Mouse (Mus musculus): ENCODE measurements around the gene Gm37240.
"Not testable (repeated sequence)": the region's sequence is repeated elsewhere in the genome, so short reads cannot be mapped to it uniquely, and the experiment has no call there.

Gm37240 gene

DNA sequence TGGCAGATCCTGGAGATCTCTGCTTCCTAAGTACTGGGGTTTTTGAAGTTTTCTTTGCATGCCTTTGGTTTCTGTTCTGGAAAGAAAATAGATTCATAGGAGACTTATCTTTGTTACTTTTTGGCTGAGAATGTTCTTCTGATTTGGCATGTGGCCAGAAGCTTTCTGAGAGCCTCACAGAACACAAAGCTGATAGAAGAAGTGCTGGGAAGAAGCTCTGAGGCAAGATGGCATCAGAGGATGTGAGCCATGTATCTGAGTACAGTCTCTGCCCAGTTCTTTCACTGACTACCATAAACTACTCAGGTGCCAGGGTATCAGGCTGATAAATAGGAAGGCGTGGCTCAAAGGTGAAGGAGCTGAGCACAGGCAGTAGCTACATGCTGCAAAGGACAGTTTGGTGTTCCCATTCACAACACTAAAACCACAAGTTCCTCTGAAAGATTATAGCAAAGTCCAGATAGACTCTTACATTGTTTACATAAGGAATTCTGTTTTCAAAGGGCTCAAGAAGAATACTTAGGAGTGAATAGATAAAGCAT lies 1019.8 kb downstream of the Gm37240 start:
- DNase-seq (ENCODE audit: inconsistent age in 2 of 2, low spot score in 1 of 2), result no peak

DNA sequence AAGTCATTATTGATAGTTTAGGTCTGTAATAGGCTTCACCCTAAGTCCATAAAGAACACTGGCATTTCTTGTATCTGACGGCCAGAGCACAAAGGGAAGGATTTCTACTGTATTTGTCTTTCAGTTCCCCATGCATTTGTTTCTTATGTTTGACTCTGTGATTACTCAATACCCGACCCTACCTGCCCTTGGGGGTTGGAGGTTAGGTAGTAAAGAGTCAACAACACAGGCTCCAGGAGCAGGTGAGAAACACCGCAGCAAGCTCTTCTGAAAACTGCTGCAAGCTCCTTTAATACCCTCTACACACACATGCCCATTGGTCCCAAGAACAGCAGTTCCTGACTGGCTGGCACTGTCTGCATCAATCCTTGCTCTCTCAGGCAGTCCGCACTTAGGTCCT lies 1020.5 kb downstream of the Gm37240 start:
- no peak for DNase-seq (ENCODE audit: inconsistent age in 2 of 2, low spot score in 1 of 2)

DNA sequence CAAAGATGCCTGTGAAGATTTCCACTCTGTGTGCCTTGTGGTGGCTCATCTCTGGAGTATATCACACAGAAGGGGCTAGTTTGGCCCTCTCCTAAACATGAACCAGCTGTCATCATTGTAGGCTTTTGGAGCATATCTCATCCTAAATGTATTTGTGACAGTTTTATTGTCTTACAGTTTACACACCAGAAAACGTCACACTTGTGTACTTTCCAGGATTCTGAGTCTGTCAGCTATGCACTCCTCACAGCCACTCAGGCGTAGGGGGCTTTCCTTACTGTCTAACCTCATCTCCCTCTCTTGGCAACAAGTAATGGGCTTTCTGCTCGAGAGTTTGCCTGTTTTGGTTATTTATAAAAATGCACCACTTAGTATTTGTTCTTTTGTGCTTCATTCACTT lies 1021.6 kb downstream of the Gm37240 start:
- no peak for DNase-seq (ENCODE audit: inconsistent age in 2 of 2, low spot score in 1 of 2)

DNA sequence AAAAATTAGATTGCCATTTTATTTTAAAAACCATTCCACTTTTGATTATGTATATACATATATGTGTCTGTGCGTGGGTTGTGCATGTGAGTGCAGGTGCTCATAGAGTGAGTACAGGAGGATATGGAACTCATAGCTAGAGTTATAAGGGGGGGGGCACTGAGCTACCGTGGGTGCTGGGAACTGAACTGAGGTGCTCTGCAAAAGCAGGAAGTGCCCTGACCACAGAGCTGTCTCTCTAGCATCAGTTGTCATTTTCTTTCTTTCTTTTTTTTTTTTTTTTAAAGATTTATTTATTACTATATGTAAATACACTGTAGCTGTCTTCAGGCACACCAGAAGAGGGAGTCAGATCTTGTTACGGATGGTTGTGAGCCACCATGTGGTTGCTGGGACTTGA lies 1025.5 kb downstream of the Gm37240 start:
- DNase-seq (ENCODE audit: inconsistent age in 2 of 2, low spot score in 1 of 2), result not testable (repeated sequence)

DNA sequence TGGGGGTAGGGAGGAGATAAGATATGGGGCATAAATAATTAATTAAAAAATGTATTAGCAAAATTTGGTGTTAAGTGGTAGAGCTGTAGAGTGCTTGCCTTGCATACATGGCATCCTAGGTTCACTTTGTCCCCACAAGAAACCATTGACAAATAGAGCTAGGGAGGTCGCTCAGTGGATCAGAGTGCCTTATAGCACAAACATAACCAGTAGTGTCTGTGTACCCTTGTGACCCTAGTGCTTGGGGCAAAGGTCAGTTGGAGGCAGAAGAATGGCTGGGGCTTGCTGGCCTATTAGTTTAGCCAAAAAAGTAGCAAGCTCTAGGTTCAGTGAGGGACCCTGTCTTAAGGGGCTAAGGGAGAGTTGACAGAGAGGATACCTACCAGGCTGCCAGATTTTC lies 1026.6 kb downstream of the Gm37240 start:
- no peak for DNase-seq (ENCODE audit: inconsistent age in 2 of 2, low spot score in 1 of 2)

DNA sequence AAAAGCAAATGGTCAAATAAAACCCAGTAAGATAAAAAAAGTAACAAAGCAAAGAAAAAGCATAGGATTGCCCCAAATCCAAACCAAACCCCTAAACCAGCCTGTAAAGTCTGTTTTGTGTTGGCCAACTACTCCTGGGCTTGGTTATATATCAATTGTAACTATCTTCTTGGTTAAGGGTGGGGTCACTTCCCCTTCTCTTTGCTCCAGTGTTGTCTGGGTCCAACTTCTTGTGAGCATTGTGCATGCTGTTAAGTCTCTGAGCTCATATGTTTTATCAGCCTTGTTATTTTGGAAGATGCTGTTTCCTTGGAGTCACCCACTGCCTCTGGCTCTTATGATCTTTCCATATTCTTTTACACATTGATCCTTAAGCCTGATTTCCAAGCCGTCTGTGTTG lies 1032.9 kb downstream of the Gm37240 start:
- no peak for DNase-seq (ENCODE audit: inconsistent age in 2 of 2, low spot score in 1 of 2)

DNA sequence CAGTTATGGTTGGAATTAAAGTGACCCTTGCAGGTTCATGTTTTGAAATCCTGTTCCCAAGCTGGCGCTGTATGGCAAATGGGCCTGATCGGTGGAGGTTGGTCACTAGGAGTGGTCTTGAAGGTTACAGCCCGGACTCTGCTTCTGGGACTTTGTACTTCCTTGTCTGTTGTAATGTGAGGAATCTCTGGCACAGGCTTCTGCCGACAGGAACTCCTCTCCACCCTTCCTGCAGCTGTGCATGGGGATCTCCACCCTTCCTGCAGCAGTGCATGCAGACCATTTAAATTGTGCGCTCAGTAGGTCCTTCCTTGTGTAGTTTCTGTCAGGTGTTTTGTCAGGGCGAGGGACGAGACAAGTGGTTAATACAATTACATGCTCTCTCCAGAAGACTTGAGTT lies 1034.4 kb downstream of the Gm37240 start:
- DNase-seq (ENCODE audit: inconsistent age in 2 of 2, low spot score in 1 of 2), result peak; percentile 28 to 59

DNA sequence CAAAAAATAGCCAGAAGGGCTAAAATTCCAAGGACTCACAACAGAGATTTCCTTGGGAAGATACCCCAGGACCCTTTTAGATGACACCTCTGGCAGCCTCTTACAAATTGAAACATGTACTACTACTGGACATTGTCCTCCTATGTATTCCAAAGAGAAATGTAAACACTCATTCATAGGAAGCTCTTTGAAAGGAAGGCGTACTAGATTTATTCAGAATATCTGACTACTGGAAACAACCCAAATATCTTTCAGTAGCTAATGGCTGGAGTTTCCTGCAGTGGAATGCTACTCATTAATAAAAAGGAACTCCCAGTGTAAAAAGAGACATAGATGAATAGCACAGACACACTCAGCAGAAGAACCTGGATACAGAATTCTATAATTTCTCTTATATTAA lies 1035.5 kb downstream of the Gm37240 start:
- no peak for DNase-seq (ENCODE audit: inconsistent age in 2 of 2, low spot score in 1 of 2)

DNA sequence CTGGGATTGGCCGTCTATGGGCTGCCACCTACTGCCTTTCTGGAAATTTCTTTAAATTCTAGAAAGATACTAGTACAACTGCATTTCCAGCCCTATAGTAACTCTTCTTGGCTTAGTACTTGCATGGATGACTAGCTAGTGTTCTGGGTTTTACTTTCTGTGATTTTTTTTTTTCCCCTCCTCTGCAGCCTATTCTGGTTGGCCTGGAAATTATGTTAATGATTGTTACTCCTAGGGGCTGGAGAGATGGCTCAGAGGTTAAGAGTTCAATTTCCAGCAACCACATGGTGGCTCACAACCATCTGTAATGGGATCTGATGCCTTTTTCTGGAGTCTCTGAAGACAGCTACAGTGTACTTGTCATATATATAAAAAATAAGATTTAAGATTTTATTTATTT lies 1036.9 kb downstream of the Gm37240 start:
- no peak for DNase-seq (ENCODE audit: inconsistent age in 2 of 2, low spot score in 1 of 2)

DNA sequence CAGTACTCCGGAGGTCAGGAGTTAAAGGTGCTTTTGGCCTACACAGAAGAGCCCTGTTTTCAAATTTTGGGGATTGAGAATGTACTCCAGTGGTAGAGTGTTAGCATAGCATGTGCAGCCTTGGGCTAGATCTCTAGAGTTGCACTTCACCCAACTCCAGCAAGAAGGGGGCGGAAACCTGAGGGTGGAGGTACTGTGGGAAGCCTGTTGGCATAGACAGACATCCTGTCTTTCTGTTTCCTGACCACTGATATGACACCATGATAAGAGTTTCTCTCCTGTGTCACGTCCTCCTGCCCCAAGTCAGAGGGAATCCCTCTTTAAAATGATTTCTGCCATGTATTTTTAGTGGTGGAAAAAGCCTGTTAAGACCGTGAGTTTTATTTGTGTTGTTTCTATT lies 1038.5 kb downstream of the Gm37240 start:
- DNase-seq (ENCODE audit: inconsistent age in 2 of 2, low spot score in 1 of 2), result peak in 1 of 2 experiments; percentile 39

DNA sequence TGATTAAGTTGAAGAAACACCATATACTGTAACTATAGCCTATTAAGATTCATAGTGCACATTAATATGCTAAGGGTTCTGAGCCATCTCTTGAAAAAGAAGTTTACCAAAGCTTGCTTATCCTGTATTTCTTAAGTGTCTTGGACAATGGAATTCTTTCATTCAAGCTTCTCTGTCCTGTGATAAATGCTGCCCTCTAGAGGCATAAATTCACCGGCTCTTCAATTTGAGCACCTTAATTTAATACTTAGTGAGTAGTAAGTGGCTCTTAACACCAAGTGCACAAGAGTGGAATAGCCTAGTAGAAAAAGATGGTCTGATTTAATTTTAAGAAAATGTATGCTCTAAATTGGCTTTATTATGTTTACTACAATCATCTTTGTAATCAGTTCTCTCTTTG lies 1043.7 kb downstream of the Gm37240 start:
- DNase-seq (ENCODE audit: inconsistent age in 2 of 2, low spot score in 1 of 2), result peak; percentile 24 to 89

DNA sequence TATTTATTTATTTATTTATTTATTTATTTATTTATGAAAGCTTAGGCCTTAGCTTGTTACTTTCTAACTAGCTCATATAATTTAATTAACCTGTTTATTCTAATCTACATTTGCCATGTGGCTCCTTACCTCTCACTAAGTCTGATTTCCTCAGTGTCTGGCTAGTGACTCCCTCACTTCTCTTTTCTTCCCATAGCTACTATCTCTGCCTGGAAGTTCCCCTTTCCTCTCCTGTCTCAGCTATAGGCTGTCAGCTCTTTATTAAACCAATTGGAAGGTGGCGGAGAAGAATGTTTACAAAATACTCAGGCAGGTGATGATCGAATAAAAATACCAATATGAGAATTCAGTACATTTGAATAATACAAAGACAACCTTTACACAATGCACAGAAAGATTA lies 1044.5 kb downstream of the Gm37240 start:
- DNase-seq (ENCODE audit: inconsistent age in 2 of 2, low spot score in 1 of 2), result no peak

DNA sequence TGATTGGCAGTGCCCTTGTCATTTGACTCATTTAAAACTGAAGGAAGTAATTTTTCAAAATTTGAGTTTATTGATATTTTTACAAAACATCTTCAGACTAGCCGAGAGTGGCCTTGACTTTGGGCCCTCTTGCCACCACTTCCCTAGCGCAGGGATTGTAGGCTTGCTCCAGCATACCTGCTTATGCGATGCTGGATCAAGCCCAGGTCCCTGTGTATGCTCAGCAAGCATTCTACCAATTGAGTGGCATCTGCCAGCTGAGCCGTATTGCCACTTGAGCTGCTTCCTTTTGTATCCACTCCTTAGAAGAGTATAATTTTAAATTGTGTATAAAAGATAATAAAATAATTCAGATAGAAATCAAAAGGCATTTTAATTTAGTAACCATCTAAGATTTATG lies 1046.0 kb downstream of the Gm37240 start:
- DNase-seq (ENCODE audit: inconsistent age in 2 of 2, low spot score in 1 of 2), result no peak

DNA sequence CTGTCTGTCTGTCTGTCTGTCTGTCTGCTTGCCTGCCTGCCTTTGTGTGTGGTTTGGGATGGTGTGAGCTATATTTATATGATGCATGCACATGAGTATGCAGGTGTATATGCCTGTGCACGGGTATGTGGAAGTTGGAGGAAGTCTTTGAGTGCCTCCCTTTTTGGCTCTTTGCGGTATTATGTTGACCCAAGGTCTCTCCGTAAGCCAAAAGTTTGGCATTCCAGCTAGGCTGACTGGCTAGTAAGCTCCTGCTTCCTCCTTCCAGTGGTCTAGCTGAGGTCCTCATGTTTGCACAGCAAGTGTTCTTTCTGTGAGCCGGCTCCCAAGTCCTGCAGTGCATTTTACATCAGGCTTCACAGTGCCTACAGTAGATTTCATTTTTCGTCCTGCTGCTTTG lies 1047.8 kb downstream of the Gm37240 start:
- DNase-seq (ENCODE audit: inconsistent age in 2 of 2, low spot score in 1 of 2), result no peak

DNA sequence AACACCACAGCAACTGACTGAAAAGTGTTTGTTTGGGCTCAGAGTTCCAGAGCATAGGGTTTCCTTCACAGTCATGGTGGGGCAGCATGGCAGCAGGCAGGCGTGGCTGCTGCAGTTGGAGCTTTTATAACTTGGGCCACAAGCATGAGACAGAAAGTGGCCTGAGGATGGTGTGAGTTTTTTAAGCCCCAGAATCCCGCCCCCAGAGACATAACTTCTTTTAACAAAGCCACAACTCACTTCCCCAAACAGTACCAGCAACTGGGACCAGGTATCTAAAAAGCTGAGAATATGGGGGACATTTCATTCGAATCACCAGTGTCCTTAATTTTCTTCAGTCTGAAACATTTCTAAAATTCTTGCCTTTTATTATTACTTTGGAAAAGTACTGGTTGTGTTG lies 1049.3 kb downstream of the Gm37240 start:
- DNase-seq (ENCODE audit: inconsistent age in 2 of 2, low spot score in 1 of 2), result no peak

DNA sequence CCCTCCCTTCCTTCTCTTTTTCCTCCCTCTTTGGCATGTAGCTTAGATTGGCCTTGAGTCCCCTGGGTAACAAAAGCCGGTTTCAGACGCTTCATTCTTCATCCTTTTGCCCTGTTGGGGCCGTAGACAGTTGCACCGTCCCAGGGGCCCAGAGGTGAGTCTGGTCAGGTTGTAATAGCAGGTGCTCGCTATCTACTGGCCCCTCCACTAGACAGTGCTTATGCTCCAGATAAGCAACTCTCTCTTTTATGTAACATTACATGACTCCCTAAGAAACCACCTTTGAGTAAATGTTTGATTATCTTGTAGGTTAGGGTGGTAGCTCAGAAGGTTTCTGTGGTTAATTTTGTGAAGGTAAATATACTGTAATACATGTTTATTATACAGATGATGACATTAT lies 1051.3 kb downstream of the Gm37240 start:
- no peak for DNase-seq (ENCODE audit: inconsistent age in 2 of 2, low spot score in 1 of 2)

DNA sequence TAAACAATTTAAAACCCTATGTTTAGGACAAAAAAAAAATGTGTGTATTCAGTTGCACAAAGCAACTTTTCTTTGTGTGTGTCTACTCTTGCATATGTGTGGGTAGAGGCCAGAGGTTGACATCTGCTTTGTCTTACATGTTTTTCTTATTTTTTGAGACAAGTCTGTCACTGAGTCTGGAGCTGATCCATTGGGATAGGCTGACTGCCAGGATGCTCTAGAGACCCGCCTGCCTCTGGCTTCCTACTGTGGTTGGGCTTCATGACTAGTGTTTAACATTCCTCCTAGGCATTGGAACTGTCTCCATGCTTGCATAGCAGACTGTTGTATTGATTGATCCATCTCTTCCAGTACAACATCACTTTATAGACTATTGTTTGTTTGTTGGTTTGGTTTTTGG lies 1058.0 kb downstream of the Gm37240 start:
- no peak for DNase-seq (ENCODE audit: inconsistent age in 2 of 2, low spot score in 1 of 2)

DNA sequence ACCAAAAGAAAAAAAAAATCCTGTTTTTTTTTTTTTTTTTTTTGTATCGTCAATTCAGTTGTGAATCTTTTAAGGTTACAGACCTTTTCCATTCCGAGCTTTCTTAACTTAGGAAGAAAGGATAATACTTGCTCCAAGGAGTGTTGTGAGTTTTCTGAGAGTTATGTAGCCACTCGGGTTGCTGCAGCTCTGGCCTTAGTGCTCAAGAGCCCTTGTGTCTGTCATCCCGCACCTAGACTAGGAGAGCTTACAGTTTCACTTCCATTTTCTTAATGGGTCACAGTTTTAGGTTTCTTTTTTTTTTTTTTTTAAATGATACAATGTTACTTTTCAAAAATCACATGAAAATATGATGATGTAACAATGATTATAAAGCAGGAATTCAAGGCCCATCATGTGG lies 1059.7 kb downstream of the Gm37240 start:
- no peak for DNase-seq (ENCODE audit: inconsistent age in 2 of 2, low spot score in 1 of 2)

DNA sequence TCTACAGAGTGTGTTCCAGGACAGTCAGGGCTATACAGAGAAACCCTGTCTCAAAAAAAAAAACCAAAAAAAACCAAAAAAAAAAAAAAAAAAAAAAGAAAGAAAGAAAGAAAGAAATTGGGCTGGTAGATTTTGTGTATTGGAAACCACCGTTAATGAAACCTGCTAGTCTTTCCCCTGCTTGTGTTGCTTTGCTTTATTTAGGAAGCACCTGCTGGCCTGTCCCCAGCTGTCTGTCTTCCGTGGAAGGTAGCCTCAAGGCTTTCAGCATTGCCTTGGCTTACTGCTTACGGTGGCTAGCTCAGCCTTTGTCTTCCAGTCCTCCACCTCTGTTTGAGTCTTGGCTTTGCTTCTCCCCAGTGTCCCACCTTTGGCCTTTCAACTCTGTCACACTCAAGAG lies 1060.4 kb downstream of the Gm37240 start:
- DNase-seq (ENCODE audit: inconsistent age in 2 of 2, low spot score in 1 of 2), result no peak

DNA sequence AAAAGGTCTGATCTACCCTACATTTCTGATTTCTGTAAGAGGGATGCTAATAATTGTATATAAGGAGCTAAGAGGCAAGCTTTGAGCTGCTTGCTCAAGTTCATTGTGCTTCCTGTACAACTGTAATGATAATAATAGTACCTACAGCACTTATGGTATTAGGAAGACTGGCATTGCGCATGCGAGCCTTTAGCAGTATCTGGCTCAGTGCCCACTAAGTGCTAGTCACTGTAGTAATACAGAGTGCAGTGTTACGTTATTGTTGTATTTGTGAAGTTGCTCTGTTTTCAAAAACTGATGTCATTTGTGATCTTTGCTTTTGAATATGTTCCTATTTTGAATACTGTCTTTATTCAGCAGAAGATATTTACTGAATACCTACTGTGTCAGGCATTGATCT lies 1060.9 kb downstream of the Gm37240 start:
- peak in 1 of 2 experiments; percentile 38 for DNase-seq (ENCODE audit: inconsistent age in 2 of 2, low spot score in 1 of 2)

DNA sequence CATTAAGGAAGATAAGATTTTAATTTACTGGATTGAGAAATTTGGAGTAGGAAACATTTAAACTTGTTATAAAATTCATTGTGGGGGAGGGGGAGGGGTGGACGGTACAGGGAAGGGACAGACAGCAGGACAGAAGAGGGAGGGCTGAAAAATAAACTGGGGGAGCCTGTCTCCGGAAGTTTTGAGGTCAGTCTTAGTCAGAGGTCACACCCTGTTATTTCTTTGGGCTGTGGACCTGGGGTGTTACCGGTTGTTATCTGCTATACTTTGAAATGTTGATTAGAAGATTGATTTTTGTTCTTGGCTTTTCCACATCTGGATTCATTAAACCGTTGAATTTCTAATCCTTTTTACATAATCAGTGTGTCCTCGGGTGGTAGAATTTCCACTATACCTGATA lies 1061.3 kb downstream of the Gm37240 start:
- DNase-seq (ENCODE audit: inconsistent age in 2 of 2, low spot score in 1 of 2), result no peak

DNA sequence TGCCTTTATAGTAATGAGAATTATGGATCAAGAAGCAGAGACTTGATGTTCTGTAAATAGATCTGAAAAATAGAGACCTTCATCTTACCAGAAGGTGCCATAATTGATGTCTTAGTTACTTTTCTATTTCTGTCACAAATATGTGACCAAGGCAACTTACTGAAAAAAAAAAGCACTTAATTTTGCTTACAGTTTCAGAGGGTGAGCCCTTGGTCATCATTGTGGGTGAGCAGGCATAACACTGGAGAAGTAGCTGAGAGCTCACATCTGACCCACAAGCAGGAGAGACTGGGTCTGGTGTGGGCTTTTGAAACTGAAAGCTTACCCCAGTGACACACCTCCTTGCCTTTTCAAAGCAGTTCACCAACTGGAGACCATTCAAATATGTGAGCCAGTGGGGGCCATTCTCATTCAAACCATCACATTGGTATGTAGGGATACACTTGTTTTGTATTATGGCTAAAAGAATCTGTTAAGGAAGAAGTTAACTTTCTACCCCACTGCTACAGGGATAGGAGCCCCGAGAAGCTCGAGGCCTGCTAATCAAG lies 1066.6 kb downstream of the Gm37240 start:
- DNase-seq (ENCODE audit: inconsistent age in 2 of 2, low spot score in 1 of 2), result no peak

DNA sequence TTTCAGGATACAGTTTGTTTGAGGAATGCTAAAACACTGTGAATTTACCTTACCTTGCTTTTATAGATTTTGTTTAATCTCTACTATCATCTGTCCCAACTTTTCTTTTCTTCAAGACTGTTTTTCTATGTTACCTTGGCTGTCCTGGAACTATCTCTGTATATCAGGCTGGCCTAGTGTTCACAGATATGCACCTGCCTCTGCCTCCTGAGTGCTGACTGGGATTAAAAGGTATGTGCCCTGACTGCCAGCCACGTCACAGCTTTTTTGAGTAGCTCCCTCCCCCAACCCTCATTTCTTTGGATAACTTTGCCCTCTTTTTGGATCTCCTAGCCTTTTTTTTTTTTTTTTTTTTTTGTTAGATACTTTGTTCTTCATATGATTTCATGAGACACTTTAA lies 1070.4 kb downstream of the Gm37240 start:
- DNase-seq (ENCODE audit: inconsistent age in 2 of 2, low spot score in 1 of 2), result no peak

DNA sequence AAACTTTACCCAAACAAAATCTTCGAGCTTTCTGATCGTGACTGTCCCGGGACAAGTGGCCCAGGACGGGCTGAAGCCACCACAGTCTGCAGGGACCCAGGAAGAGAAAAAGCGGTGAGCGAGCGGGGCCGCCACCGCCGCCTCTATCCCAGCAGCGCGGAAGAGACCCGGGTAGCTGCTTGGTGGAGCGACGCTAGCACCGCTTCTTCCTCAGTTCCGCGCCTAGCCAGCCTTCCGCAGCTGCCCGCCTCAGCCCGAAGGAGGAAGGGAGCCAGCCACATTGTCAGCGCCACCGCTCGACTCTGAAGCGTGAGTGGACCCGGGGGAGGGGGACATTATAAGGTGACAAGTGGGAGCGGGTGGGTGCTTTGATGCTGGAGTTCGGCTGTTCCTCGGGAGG lies 1071.9 kb downstream of the Gm37240 start:
- peak; percentile 46 to 77 for DNase-seq (ENCODE audit: inconsistent age in 2 of 2, low spot score in 1 of 2)

Measured in adrenal gland, adult (tissue).